In genomic region chr1:136581841-136582240, GRCm38 (mm10) we compare ENCODE assay signal across 28 mouse cellular contexts. TPM values are rescaled to one million over a fixed set of nuclear protein-coding genes. Genes with fewer than 3 reads are reported as not detected.
DNase-seq lines count a peak whose midpoint lies in the region; ATAC-seq and TF ChIP-seq lines count a peak whose summit lies in the region.
"Had no signal": no experiment of that assay in that cellular context is flagged by ENCODE, and none has a peak within 500 bp of the region (broad histone marks: within the 10 kb centered on the region; RNA-seq: fewer than 3 reads in every experiment).

No protein-coding gene starts in this region.

- peak; percentile 53 for DNase-seq in CD4-positive, CD25-positive, alpha-beta regulatory T cell, adult 2 months (ENCODE audit: low read depth, low spot score)
- DNase-seq in MEL (ENCODE audit: low read depth, low spot score): peak; percentile 57
- DNase-seq in forebrain, embryonic 14.5 days (ENCODE audit: low spot score): no peak
- no peak for DNase-seq in forebrain, embryonic 11.5 days (ENCODE audit: low spot score)
- no peak for DNase-seq in cerebellum, adult 9-11 months
- DNase-seq: adrenal gland, adult 2 months; adrenal gland, postnatal 36 days; cerebellum, adult 2 months; cerebellum, postnatal 25 days; gastrocnemius, postnatal 14 days; heart, adult 18-20 months; heart, postnatal 36 days; kidney, postnatal 25 days; lung, adult 18-20 months; lung, postnatal 10 days had no signal

- H3K4me3 ChIP-seq in MEL (ENCODE audit: control insufficient read depth in 1 of 2, insufficient read depth in 1 of 2, low read depth in 2 of 2, low read length in 2 of 2) (no peak overlapping the region), macrophage (ENCODE audit: inconsistent target) (no peak overlapping the region)
- no peak overlapping the region for H3K4me3 ChIP-seq in forebrain, embryonic 14.5 days (ENCODE audit: low read depth, low read length)
- no peak overlapping the region for H3K4me3 ChIP-seq in forebrain, embryonic 11.5 days (ENCODE audit: low read depth, low read length)
- H3K4me3 ChIP-seq: hindbrain, embryonic 12.5 days; layer of hippocampus, adult 2 months; limb, embryonic 13.5 days; liver, embryonic 12.5 days; neural tube, embryonic 12.5 days; stomach, embryonic 15.5 days had no signal

- H3K9me3 ChIP-seq in MEL (replicated peaks; ENCODE audit: insufficient read depth, low read length): no peaks in the 10 kb centered on the region
- no peaks in the 10 kb centered on the region for H3K9me3 ChIP-seq in forebrain, embryonic 14.5 days (replicated peaks; ENCODE audit: control insufficient read depth, low read length)
- H3K9me3 ChIP-seq in forebrain, embryonic 11.5 days (ENCODE audit: control insufficient read depth, low read length): no peaks in the 10 kb centered on the region
- H3K9me3 ChIP-seq: hindbrain, embryonic 12.5 days; limb, embryonic 13.5 days; liver, embryonic 12.5 days; neural tube, embryonic 12.5 days; stomach, embryonic 15.5 days had no signal

- H3K9ac ChIP-seq in MEL (ENCODE audit: control insufficient read depth, low read depth, low read length, poor library complexity, severe bottlenecking): no peak overlapping the region
- no peak overlapping the region for H3K9ac ChIP-seq in forebrain, embryonic 14.5 days (ENCODE audit: low read length)
- H3K9ac ChIP-seq in forebrain, embryonic 11.5 days (ENCODE audit: low read length): no peak overlapping the region
- H3K9ac ChIP-seq: hindbrain, embryonic 12.5 days; limb, embryonic 13.5 days; liver, embryonic 12.5 days; neural tube, embryonic 12.5 days; stomach, embryonic 15.5 days had no signal

- H3K36me3 ChIP-seq in MEL (ENCODE audit: control insufficient read depth in 1 of 2, insufficient read depth in 2 of 2, low read length in 2 of 2) (peaks cover 0 to 20% of the 10 kb centered on the region in 2 experiments; a peak in 2 of 4 replicates), macrophage (ENCODE audit: inconsistent target) (no peaks in the 10 kb centered on the region)
- no peaks in the 10 kb centered on the region for H3K36me3 ChIP-seq in forebrain, embryonic 14.5 days (ENCODE audit: control insufficient read depth, insufficient read depth, low read length)
- H3K36me3 ChIP-seq in forebrain, embryonic 11.5 days (ENCODE audit: control insufficient read depth, insufficient read depth, low read length): no peaks in the 10 kb centered on the region
- H3K36me3 ChIP-seq: hindbrain, embryonic 12.5 days; limb, embryonic 13.5 days; liver, embryonic 12.5 days; neural tube, embryonic 12.5 days; stomach, embryonic 15.5 days had no signal

- H3K27ac ChIP-seq in MEL (ENCODE audit: control insufficient read depth, low read depth, low read length): peak overlapping the region; percentile 30; the same call in 1 of the 2 replicates
- peak overlapping the region; percentile 25 for H3K27ac ChIP-seq in macrophage
- H3K27ac ChIP-seq in forebrain, embryonic 14.5 days (ENCODE audit: low read depth, low read length): no peak overlapping the region
- H3K27ac ChIP-seq in forebrain, embryonic 11.5 days (ENCODE audit: low read depth, low read length): no peak overlapping the region
- H3K27ac ChIP-seq: hindbrain, embryonic 12.5 days; hindbrain, postnatal 0 days; layer of hippocampus, adult 2 months; limb, embryonic 13.5 days; liver, embryonic 12.5 days; neural tube, embryonic 12.5 days; stomach, embryonic 15.5 days had no signal

- TF ChIP-seq RAD21 in MEL (IDR thresholded peaks at IDR 0.05; ENCODE audit: low read depth, low read length): no peak

- peaks cover 9 to 26% of the 10 kb centered on the region in 2 experiments for H3K4me1 ChIP-seq in MEL (ENCODE audit: control insufficient read depth in 1 of 2, insufficient read depth in 2 of 2, low read length in 2 of 2)
- H3K4me1 ChIP-seq in forebrain, embryonic 14.5 days (ENCODE audit: control insufficient read depth, insufficient read depth, low read length): no peaks in the 10 kb centered on the region
- H3K4me1 ChIP-seq in forebrain, embryonic 11.5 days (replicated peaks; ENCODE audit: control insufficient read depth, insufficient read depth, low read length): 0 out of 2 replicates have a peak, but pooled peaks cover 2% of the 10 kb centered on the region

- H3K79me2 ChIP-seq in MEL (ENCODE audit: control insufficient read depth, insufficient read depth, low read length, poor library complexity) (no peaks in the 10 kb centered on the region), macrophage (ENCODE audit: inconsistent target) (no peaks in the 10 kb centered on the region)

- TF ChIP-seq POLR2A in MEL (IDR thresholded peaks at IDR 0.05; ENCODE audit: control insufficient read depth in 1 of 2, insufficient read depth in 1 of 2, low read depth in 1 of 2, low read length in 2 of 2, poor library complexity in 1 of 2): no peak

- ATAC-seq in forebrain, embryonic 14.5 days: no peak
- ATAC-seq in forebrain, embryonic 11.5 days (replicated peaks; ENCODE audit: low FRiP score): no peak
- ATAC-seq: activated CD4-positive, CD25-positive, alpha-beta regulatory T cell, adult 4 months; hindbrain, postnatal 0 days; intestine, postnatal 0 days; liver, embryonic 12.5 days; midbrain, embryonic 16.5 days had no signal

- 13% methylated on average over 7 of the region's 8 CpGs for WGBS in macrophage (ENCODE audit: missing documents)
- WGBS in forebrain, embryonic 14.5 days: 94% methylated on average over 8 of the region's 8 CpGs
- 90% methylated on average over 8 of the region's 8 CpGs for WGBS in forebrain, embryonic 11.5 days

- H3K27me3 ChIP-seq in MEL (ENCODE audit: control insufficient read depth in 1 of 2, insufficient read depth in 2 of 2, low read length in 2 of 2): no peaks in the 10 kb centered on the region
- no peaks in the 10 kb centered on the region for H3K27me3 ChIP-seq in forebrain, embryonic 14.5 days (replicated peaks; ENCODE audit: control insufficient read depth, insufficient read depth, low read length)
- H3K27me3 ChIP-seq in forebrain, embryonic 11.5 days (ENCODE audit: control insufficient read depth, insufficient read depth, low read length): no peaks in the 10 kb centered on the region; the same call in 1 of the 2 replicates
- H3K27me3 ChIP-seq: hindbrain, embryonic 12.5 days; neural tube, embryonic 12.5 days; stomach, embryonic 15.5 days had no signal

- H3K4me2 ChIP-seq in forebrain, embryonic 14.5 days (ENCODE audit: low read length): no peak overlapping the region
- H3K4me2 ChIP-seq in forebrain, embryonic 11.5 days (ENCODE audit: low read depth, low read length, severe bottlenecking): no peak overlapping the region
- H3K4me2 ChIP-seq: heart, embryonic 11.5 days; hindbrain, embryonic 12.5 days; limb, embryonic 13.5 days; liver, embryonic 12.5 days; midbrain, embryonic 11.5 days; neural tube, embryonic 12.5 days; stomach, embryonic 15.5 days had no signal

- peak in 1 of 2 experiments; percentile 47; a peak in 2 of 4 replicates for TF ChIP-seq EP300 in MEL (IDR thresholded peaks at IDR 0.05; ENCODE audit: low read depth in 1 of 2, low read length in 2 of 2)

- TF ChIP-seq CTCF in MEL (IDR thresholded peaks at IDR 0.05 in 2 of 3, conservative IDR thresholded peaks at IDR 0.05 in 1 of 3; ENCODE audit: control insufficient read depth in 1 of 3, insufficient read depth in 1 of 3, low read depth in 2 of 3, low read length in 3 of 3, poor library complexity in 1 of 3, severe bottlenecking in 1 of 3): no peak

TF ChIP-seq in MEL, 35 proteins besides CTCF, POLR2A, EP300 and RAD21:
- TF ChIP-seq MAX (IDR thresholded peaks at IDR 0.05; ENCODE audit: low read length) (peak; percentile 50; the same call in 1 of the 2 replicates), BHLHE40 (IDR thresholded peaks at IDR 0.05; ENCODE audit: borderline replicate concordance, low read depth, low read length) (peak; percentile 86), ETS1 (IDR thresholded peaks at IDR 0.05; ENCODE audit: low read depth, low read length) (peak; percentile 81), MYC (IDR thresholded peaks at IDR 0.05; ENCODE audit: low read depth, low read length) (peak; percentile 42; the same call in 1 of the 2 replicates), TCF12 (IDR thresholded peaks at IDR 0.05; ENCODE audit: low read depth, low read length) (0 out of 2 replicates have a peak, but pooled peaks have one; percentile 6), MEF2A (IDR thresholded peaks at IDR 0.05; ENCODE audit: extremely low read depth, insufficient replicate concordance, low read depth, low read length, poor library complexity, severe bottlenecking) (peak; percentile 99; the same call in 1 of the 2 replicates), RCOR1 (IDR thresholded peaks at IDR 0.05; ENCODE audit: low read depth, low read length) (no peak), TBP (IDR thresholded peaks at IDR 0.05; ENCODE audit: low read depth, low read length) (peak; percentile 83), MXI1 (IDR thresholded peaks at IDR 0.05; ENCODE audit: low read depth, low read length) (peak; percentile 41; the same call in 1 of the 2 replicates), NRF1 (IDR thresholded peaks at IDR 0.05; ENCODE audit: insufficient read depth, low read depth, low read length, poor library complexity, severe bottlenecking) (no peak), GATA1 (IDR thresholded peaks at IDR 0.05; ENCODE audit: low read depth, low read length) (peak; percentile 42; the same call in 1 of the 2 replicates), ZKSCAN1 (IDR thresholded peaks at IDR 0.05; ENCODE audit: low read depth, low read length) (no peak)
TF ChIP-seq in MEL: peak in this region for 9.

RNA-seq across cellular contexts. Expression of gene Zfp281, which starts 42.9 kb away (rescaled TPM):
- 11.0 and 12.4 TPM in 2 replicates for total RNA-seq in MEL (2012; rRNA removed)
- polyA plus RNA-seq in MEL (2012; ENCODE audit: insufficient read depth in 1 of 2, insufficient read length in 2 of 2, low read depth in 1 of 2, low replicate concordance in 2 of 2, missing spikeins in 1 of 2): 10 to 100 TPM in 1 of 2 experiments, not detected in 1; 10.5 TPM
- 10 to 100 TPM; 13.6 to 90.2 (median 34.1) TPM for total RNA-seq in macrophage (2018; cell fraction: chromatin; rRNA removed)
- total RNA-seq in macrophage (2018; cell fraction: cytosol; rRNA removed): 10 to 100 TPM; 15.8 to 44.6 (median 30.6) TPM
- total RNA-seq in macrophage (2018; cell fraction: nucleus; rRNA removed): 100 to 1,000 TPM in 2 of 26 experiments, 10 to 100 TPM in 24; 13.8 to 122 (median 47.2) TPM
- 14.0 to 16.7 TPM (median 15.5 TPM) in 3 replicates for polyA plus RNA-seq in macrophage (2018)
- 26.7 and 28.4 TPM in 2 replicates for polyA plus RNA-seq in forebrain, embryonic 14.5 days (2014; fragmentation: Nextera tagmentation; extraction: Ambion mirVana)
- 35.6 and 35.9 TPM in 2 replicates for polyA plus RNA-seq in forebrain, embryonic 11.5 days (2014; fragmentation: Nextera tagmentation; extraction: Ambion mirVana)

Comparison
In these comparisons a context has a peak if more than half of its experiments do, and no peak if none do; other contexts are left out.
1. DNase-seq: peak in CD4-positive, CD25-positive, alpha-beta regulatory T cell, adult 2 months (single experiment) and MEL (single experiment); none in forebrain, embryonic 14.5 days (single experiment), forebrain, embryonic 11.5 days (single experiment) and cerebellum, adult 9-11 months (single experiment).
2. H3K27ac ChIP-seq: peak in MEL (single experiment) and macrophage (single experiment); none in forebrain, embryonic 14.5 days (single experiment) and forebrain, embryonic 11.5 days (single experiment).